Mouse (Mus musculus) gastrocnemius, adult 2 months (tissue): Measurements from ENCODE around the gene Ankrd31. TPM values are rescaled to one million over a fixed set of nuclear protein-coding genes. Genes with fewer than 3 reads are reported as not detected.
"Not testable (repeated sequence)": the region's sequence is repeated elsewhere in the genome, so short reads cannot be mapped to it uniquely, and the experiment has no call there.

Experiments
- DNase-seq: peaks from one replicate; pipeline ENCODE4 v3.0.0; 2022
- H3K27ac ChIP-seq: fragments of 200-600 bp; 2 replicates; pipeline ENCODE4 v1.8.1; 2022; ENCODE audit warnings: mild to moderate bottlenecking
- H3K4me3 ChIP-seq: fragments of 200-600 bp; 2 replicates; pipeline ENCODE4 v1.8.1; 2022; ENCODE audit warnings: mild to moderate bottlenecking, moderate library complexity
- CTCF ChIP-seq: fragments of 200-600 bp; IDR thresholded peaks from 2 replicates; pipeline ENCODE4 v1.8.1; 2022; ENCODE audit warnings: antibody characterized with exemption, mild to moderate bottlenecking, moderate library complexity
- intact Hi-C: fragments of 180-260 bp; cut with DNase I; formaldehyde crosslinking; loops from one replicate; pipeline ENCODE4 v1.15.1; 2025
- total RNA-seq, 2 experiments: library from RNA; stranded (reverse); gene quantifications; 2 replicates each; pipeline ENCODE4 v1.2.3; 2021

Gene Ankrd31
- total RNA-seq, 2 experiments from 2014 or later: not detected

- no peak for DNase-seq
- Histone ChIP-seq H3K27ac (no peak overlapping the region), H3K4me3 (no peak overlapping the region)
- TF ChIP-seq CTCF: no peak
- intact Hi-C loops: no loop called here
Measured at GRCm38 (mm10) chr13:96749859-96750258, 1.8 kb downstream of the Ankrd31 start.

- no peak overlapping the region for H3K27ac ChIP-seq
- intact Hi-C loops: no loop called here
- H3K4me3 ChIP-seq: no peak overlapping the region
- DNase-seq: no peak
- no peak for TF ChIP-seq CTCF
Measured at GRCm38 (mm10) chr13:96760848-96761247, 12.8 kb downstream of the Ankrd31 start.

GRCm38 (mm10) chr13:96786071-96786470 is 38.0 kb downstream of the Ankrd31 start:
- DNase-seq, intact Hi-C loops, H3K4me3 ChIP-seq, H3K27ac ChIP-seq: not testable (repeated sequence)

GRCm38 (mm10) chr13:96793451-96793850 is 45.4 kb downstream of the Ankrd31 start:
- TF ChIP-seq CTCF: no peak
- intact Hi-C loops: no loop called here

GRCm38 (mm10) chr13:96795301-96795700 is 47.2 kb downstream of the Ankrd31 start:
- intact Hi-C loops: no loop called here
- Histone ChIP-seq H3K27ac (no peak overlapping the region), H3K4me3 (no peak overlapping the region)
- DNase-seq: no peak
- no peak for TF ChIP-seq CTCF

More at GRCm38 (mm10) chr13:96793451-96793850, 45.4 kb downstream of the Ankrd31 start:
- no peak for DNase-seq
- no peak overlapping the region for H3K4me3 ChIP-seq
- H3K27ac ChIP-seq: no peak overlapping the region

GRCm38 (mm10) chr13:96797500-96797899 is 49.4 kb downstream of the Ankrd31 start:
- intact Hi-C loops: no loop called here
- TF ChIP-seq CTCF: no peak
- H3K27ac ChIP-seq: no peak overlapping the region

GRCm38 (mm10) chr13:96849752-96850151 is 101.7 kb downstream of the Ankrd31 start:
- intact Hi-C loops: loop anchor here (10.0 kb wide), 1 partner anchor 205 kb away; no protein-coding TSS in a partner anchor
- TF ChIP-seq CTCF: no peak
- no peak for DNase-seq

More at GRCm38 (mm10) chr13:96797500-96797899, 49.4 kb downstream of the Ankrd31 start:
- H3K4me3 ChIP-seq: no peak overlapping the region
- no peak for DNase-seq

GRCm38 (mm10) chr13:96852133-96852532 is 104.1 kb downstream of the Ankrd31 start:
- no peak overlapping the region for H3K4me3 ChIP-seq
- TF ChIP-seq CTCF: no peak
- intact Hi-C loops: loop anchor here (10.0 kb wide), 1 partner anchor 203 kb away; no protein-coding TSS in a partner anchor
- no peak for DNase-seq
- H3K27ac ChIP-seq: no peak overlapping the region

More at GRCm38 (mm10) chr13:96849752-96850151, 101.7 kb downstream of the Ankrd31 start:
- no peak overlapping the region for H3K27ac ChIP-seq
- H3K4me3 ChIP-seq: no peak overlapping the region

- DNase-seq: no peak
- peak; percentile 23; the same call in 1 of the 2 replicates for TF ChIP-seq CTCF
- intact Hi-C loops: loop anchor here (10.0 kb wide), 1 partner anchor 202 kb away; no protein-coding TSS in a partner anchor
- Histone ChIP-seq H3K27ac (no peak overlapping the region), H3K4me3 (no peak overlapping the region)
Measured at GRCm38 (mm10) chr13:96853256-96853655, 105.2 kb downstream of the Ankrd31 start.

GRCm38 (mm10) chr13:96855191-96855590 is 107.1 kb downstream of the Ankrd31 start:
- peak; percentile 81 for TF ChIP-seq CTCF
- intact Hi-C loops: loop anchor here (10.0 kb wide), 1 partner anchor 200 kb away; no protein-coding TSS in a partner anchor
- Histone ChIP-seq H3K27ac (no peak overlapping the region), H3K4me3 (no peak overlapping the region)
- DNase-seq: peak; percentile 40

GRCm38 (mm10) chr13:96859161-96859560 is 111.1 kb downstream of the Ankrd31 start:
- H3K27ac ChIP-seq: no peak overlapping the region
- intact Hi-C loops: loop anchor here (10.0 kb wide), 1 partner anchor 196 kb away; no protein-coding TSS in a partner anchor
- TF ChIP-seq CTCF: no peak
- no peak overlapping the region for H3K4me3 ChIP-seq
- no peak for DNase-seq

GRCm38 (mm10) chr13:96870742-96871141 is 122.7 kb downstream of the Ankrd31 start:
- H3K27ac ChIP-seq: no peak overlapping the region
- intact Hi-C loops: no loop called here
- H3K4me3 ChIP-seq: no peak overlapping the region
- no peak for TF ChIP-seq CTCF
- DNase-seq: no peak

- no peak for DNase-seq
- Histone ChIP-seq H3K4me3 (no peak overlapping the region), H3K27ac (no peak overlapping the region)
- intact Hi-C loops: no loop called here
- TF ChIP-seq CTCF: no peak
Measured at GRCm38 (mm10) chr13:96874071-96874470, 126.0 kb downstream of the Ankrd31 start.

- no peak for DNase-seq
- Histone ChIP-seq H3K4me3 (no peak overlapping the region), H3K27ac (no peak overlapping the region)
- TF ChIP-seq CTCF: no peak
- intact Hi-C loops: no loop called here
Measured at GRCm38 (mm10) chr13:96878220-96879057, 130.4 kb downstream of the Ankrd31 start.
